Mouse (Mus musculus) lung, adult 2 months (tissue): Measurements from ENCODE around the gene Casq2. TPM values are rescaled to one million over a fixed set of nuclear protein-coding genes. Genes with fewer than 3 reads are reported as not detected.

ENCODE experiments used
- DNase-seq: peaks from one replicate; pipeline ENCODE4 v3.0.0; 2022
- H3K4me1 ChIP-seq: fragments of 200-500 bp; 2 replicates; pipeline ENCODE4 v1.6.1; 2011; ENCODE audit warnings: low read length; ENCODE audit not compliant: control insufficient read depth, insufficient read depth
- H3K4me3 ChIP-seq: fragments of 200-500 bp; replicated peaks from 2 replicates; pipeline ENCODE3; 2011; ENCODE audit warnings: low read depth, mild to moderate bottlenecking, control low read depth, low read length; ENCODE audit errors: extremely low read depth
- CTCF ChIP-seq: fragments of 200-500 bp; IDR thresholded peaks from 2 replicates; pipeline ENCODE4 v1.5.1; 2011; ENCODE audit warnings: mild to moderate bottlenecking, low read length, control low read depth; ENCODE audit not compliant: insufficient read depth
- POLR2A ChIP-seq: fragments of 200-500 bp; IDR thresholded peaks from 2 replicates; pipeline ENCODE4 v1.6.1; 2011; ENCODE audit warnings: low read depth, mild to moderate bottlenecking, control low read depth, low read length, borderline replicate concordance; ENCODE audit errors: extremely low read depth
- WGBS: fragments of 180-500 bp; shearing (Covaris S2); methylation state at CpG from one replicate; pipeline ENCODE4 v1.1.7; 2018; 5-methylcytosine and 5-hydroxymethylcytosine counted together
- polyA plus RNA-seq: library from polyadenylated mRNA; depleted of rRNA; stranded (reverse); fragments of >200 nt; gene quantifications from 2 replicates; pipeline ENCODE4 v1.2.3, GENCODE M21; 2012

Casq2 gene
- polyA plus RNA-seq, 1 experiment: 10.3 TPM

DNA sequence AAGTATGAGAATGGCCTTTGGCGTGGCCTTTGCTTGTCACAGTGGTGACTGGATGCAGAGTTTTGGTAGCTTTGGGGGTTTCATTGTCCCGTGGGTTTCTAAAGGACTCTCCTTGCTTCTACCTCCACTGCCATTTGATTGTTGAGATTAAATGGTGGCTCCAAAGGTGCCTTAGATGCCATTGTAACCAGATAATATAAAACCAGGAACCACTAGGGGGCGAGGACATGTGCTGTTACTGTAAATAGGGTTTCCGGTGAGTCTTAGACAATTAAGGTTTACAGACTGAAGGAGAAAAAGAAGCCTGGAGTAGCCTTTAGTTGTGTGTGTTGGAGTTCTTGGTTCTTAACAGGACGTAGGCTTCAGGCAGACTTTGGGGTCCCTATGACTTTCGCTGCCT is 26.1 kb upstream of the Casq2 start:
- TF ChIP-seq CTCF: no peak
- no peak for TF ChIP-seq POLR2A
- Histone ChIP-seq H3K4me1 (no peaks in the 10 kb centered on the region), H3K4me3 (no peak overlapping the region)
- DNase-seq: no peak
- WGBS: 77% methylated on average over 6 of the region's 6 CpGs

DNA sequence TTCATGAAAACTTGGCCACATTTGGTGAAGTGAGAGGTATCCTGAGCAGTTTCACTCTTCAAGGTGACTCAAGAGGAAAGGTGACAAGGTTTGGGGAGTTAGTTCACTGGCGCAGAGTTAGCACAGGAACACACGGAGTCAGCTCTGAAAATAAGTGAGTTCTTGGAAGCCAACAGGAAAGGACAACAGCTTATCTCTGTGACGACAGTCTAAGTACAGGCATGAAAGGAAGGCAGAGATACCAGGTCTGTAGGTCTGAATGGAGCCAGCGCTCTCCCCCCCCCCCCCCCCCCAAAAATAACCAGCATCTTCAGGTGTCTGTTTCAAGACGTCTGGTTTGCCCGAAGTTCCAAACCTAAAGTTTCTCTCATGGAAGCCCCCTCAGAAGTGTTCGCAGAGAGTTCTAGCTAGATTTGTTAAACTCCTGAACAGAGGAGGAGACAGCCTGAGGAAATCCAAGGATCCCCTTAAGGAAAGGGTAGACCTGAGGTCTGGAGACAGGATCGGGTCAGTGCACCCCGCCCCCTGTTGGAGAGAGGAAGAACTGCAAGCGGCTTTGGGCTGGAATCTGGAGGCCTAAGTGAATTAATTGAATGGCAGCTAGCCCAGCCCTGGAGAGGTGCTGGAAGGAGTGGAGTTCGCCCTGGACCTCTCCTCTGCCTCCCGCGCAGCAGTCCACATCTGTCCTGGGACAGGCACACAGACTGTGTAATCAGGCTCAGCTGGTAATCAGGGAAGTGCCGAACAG is 24.1 kb upstream of the Casq2 start:
- no peaks in the 10 kb centered on the region for H3K4me1 ChIP-seq
- DNase-seq: peak; percentile 67
- 37% methylated on average over 14 of the region's 14 CpGs for WGBS
- H3K4me3 ChIP-seq: no peak overlapping the region
- TF ChIP-seq CTCF: peak; percentile 74
- TF ChIP-seq POLR2A: no peak

- WGBS: 34% methylated on average over 8 of the region's 8 CpGs
- no peak for DNase-seq
- Histone ChIP-seq H3K4me1 (no peaks in the 10 kb centered on the region), H3K4me3 (no peak overlapping the region)
- TF ChIP-seq POLR2A (no peak), CTCF (no peak)
These were observed 23.6 kb upstream of the Casq2 start for GRCm38 (mm10) chr3:102062671-102063010.

DNA sequence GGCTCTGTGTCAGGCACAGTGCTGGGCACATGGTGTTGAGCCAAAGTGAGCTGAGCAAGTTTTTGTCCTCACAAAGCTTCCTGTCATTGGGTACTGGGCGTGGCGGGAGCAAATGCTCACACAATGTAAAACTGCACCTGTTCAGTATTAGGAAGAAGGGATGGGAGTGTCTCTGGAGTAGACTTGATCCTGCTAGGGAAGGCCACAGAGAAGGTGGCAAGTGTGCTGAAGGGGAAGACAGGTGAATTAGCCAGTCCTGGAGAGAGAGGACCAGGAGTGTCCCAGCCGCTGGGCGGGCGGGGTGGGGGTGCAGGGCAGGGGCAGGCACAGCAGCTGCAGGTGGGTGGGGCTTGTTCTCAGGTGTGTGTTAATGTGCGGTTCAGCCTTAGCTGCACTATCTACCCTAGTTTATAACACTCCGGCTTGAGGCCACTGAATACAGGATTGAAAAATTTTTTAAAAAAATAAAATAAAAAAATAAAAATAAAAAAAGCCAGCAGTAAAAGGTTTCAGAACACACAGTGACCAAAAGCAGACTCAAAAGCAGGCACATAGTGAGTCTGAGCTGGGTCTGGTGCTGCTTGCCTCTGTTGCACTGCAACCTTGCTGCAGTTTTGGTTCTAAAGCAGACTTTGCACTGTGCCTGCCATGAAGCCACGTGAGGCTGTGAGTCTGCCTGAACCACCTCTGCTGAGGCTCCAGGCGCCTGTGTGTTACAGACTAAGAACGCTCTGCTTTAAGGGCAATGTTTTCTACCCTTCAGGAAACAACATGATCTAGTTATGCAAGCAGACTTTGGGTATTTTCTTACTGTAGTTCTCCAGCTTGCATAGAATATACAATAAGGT is 22.7 kb upstream of the Casq2 start:
- DNase-seq: no peak
- WGBS: 74% methylated on average over 10 of the region's 10 CpGs
- no peak for TF ChIP-seq CTCF
- TF ChIP-seq POLR2A: no peak
- Histone ChIP-seq H3K4me3 (no peak overlapping the region), H3K4me1 (no peaks in the 10 kb centered on the region)

GRCm38 (mm10) chr3:102064566-102064965 is 21.6 kb upstream of the Casq2 start:
- 72% methylated on average over 6 of the region's 6 CpGs for WGBS
- TF ChIP-seq POLR2A: no peak
- no peak for TF ChIP-seq CTCF
- DNase-seq: no peak
- Histone ChIP-seq H3K4me3 (no peak overlapping the region), H3K4me1 (no peaks in the 10 kb centered on the region)

- 64% methylated on average over 1 of the region's 1 CpGs for WGBS
These were observed 18.9 kb upstream of the Casq2 start for GRCm38 (mm10) chr3:102067306-102067705.

DNA sequence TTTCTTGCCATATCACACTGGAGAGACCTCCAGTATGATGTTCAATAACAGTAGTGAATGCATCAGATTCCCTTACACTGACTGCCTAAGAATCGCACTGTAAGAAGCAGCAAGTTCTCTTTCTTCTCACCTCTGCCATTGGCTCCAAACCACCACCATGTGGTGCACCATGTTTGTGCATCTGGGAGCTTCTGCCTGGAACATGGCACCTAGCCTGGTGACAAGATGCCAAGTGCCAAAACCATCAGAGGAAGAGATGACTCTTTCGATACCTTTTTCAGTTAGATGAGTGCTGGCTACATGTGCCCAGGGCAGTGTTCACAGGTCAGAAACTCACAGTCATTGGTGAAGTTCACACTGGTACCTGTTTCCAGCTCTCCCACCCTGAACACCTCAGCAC is 18.4 kb upstream of the Casq2 start:
- Histone ChIP-seq H3K4me3 (no peak overlapping the region), H3K4me1 (no peaks in the 10 kb centered on the region)
- TF ChIP-seq CTCF (no peak), POLR2A (no peak)
- no peak for DNase-seq
- WGBS: 86% methylated on average over 2 of the region's 2 CpGs

More at GRCm38 (mm10) chr3:102067306-102067705, 18.9 kb upstream of the Casq2 start:
- no peak overlapping the region for H3K4me3 ChIP-seq
- no peak for DNase-seq
- no peak for TF ChIP-seq CTCF
- TF ChIP-seq POLR2A: no peak
- H3K4me1 ChIP-seq: no peaks in the 10 kb centered on the region

GRCm38 (mm10) chr3:102069260-102069659 is 17.0 kb upstream of the Casq2 start:
- TF ChIP-seq POLR2A (no peak), CTCF (no peak)

DNA sequence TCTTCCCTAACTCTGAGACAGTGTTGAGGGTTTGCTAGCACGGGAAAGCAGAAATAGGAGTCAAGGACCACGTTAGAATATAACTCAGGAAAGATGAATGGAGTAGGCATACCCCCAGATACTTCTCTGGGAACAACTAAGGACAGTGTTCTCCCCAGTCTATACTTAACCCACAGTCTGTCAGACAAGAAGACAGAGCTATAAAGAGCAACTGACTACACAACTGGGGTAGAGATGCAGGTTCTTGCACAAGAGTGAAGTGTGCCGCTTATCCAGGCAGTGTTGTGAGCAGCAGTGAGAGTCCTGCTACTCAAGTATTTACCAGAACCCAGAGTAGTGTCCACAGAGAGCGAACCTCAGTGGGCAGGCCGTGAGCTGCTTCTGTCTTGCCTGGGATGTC is 16.5 kb upstream of the Casq2 start:
- WGBS: 75% methylated on average over 5 of the region's 5 CpGs
- TF ChIP-seq POLR2A: no peak
- TF ChIP-seq CTCF: no peak

More at GRCm38 (mm10) chr3:102069260-102069659, 17.0 kb upstream of the Casq2 start:
- H3K4me1 ChIP-seq: no peaks in the 10 kb centered on the region
- DNase-seq: no peak
- no peak overlapping the region for H3K4me3 ChIP-seq
- WGBS: 69% methylated on average over 4 of the region's 4 CpGs

More for the DNA sequence above, 16.5 kb upstream of the Casq2 start:
- H3K4me3 ChIP-seq: no peak overlapping the region
- no peak for DNase-seq
- no peaks in the 10 kb centered on the region for H3K4me1 ChIP-seq
